Mouse (Mus musculus): ENCODE measurements around the gene Arhgap35.

GRCm38 (mm10) chr7:16608961-16609360, 5.8 kb downstream of the Arhgap35 start:
- TF ChIP-seq CTCF (IDR thresholded peaks at IDR 0.05; ENCODE audit: borderline replicate concordance, extremely low read depth, insufficient read depth, insufficient read length) (no peak), POLR2A (IDR thresholded peaks at IDR 0.05; ENCODE audit: borderline replicate concordance, extremely low read depth, insufficient read depth, insufficient read length, poor library complexity, severe bottlenecking) (no peak)

Measured in brain, embryonic 14.5 days (tissue).